Mouse (Mus musculus) liver, adult 2 months (tissue): Measurements from ENCODE around the gene Cdc34b.

Experiments used
- CTCF ChIP-seq: fragments of 200-500 bp; IDR thresholded peaks from 2 replicates; pipeline ENCODE4 v1.5.1; 2011; ENCODE audit warnings: low read depth, low read length, control low read depth
- POLR2A ChIP-seq: fragments of 200-500 bp; IDR thresholded peaks from 2 replicates; pipeline ENCODE4 v1.6.1; 2011; ENCODE audit warnings: low read length, control low read depth; ENCODE audit not compliant: insufficient read depth; ENCODE audit errors: extremely low read depth

GRCm38 (mm10) chr11:94728545-94728944, 13.0 kb upstream of the Cdc34b start:
- no peak for TF ChIP-seq CTCF
- no peak for TF ChIP-seq POLR2A
